Mouse (Mus musculus): ENCODE data around the gene Syt5. TPM values are rescaled to one million over a fixed set of nuclear protein-coding genes. Genes with fewer than 3 reads are reported as not detected.

Gene Syt5
- total and polyA plus RNA-seq, 3 experiments = not detected

- peak overlapping the region; percentile 88 for H3K27ac ChIP-seq (ENCODE audit: control insufficient read depth, low read depth, low read length)
- peak; percentile 65 for TF ChIP-seq TAL1 (IDR thresholded peaks at IDR 0.05; ENCODE audit: low read length)
- TF ChIP-seq MXI1 (IDR thresholded peaks at IDR 0.05; ENCODE audit: low read depth, low read length) = peak; percentile 44; the same call in 1 of the 2 replicates
- TF ChIP-seq SIN3A (IDR thresholded peaks at IDR 0.05; ENCODE audit: low read length) = peak; percentile 49; the same call in 1 of the 2 replicates
- TF ChIP-seq MYC (IDR thresholded peaks at IDR 0.05; ENCODE audit: low read depth, low read length) = 0 out of 2 replicates have a peak, but pooled peaks have one; percentile 45
- 0 out of 2 replicates have a peak, but pooled peaks have one; percentile 36 for TF ChIP-seq TBP (IDR thresholded peaks at IDR 0.05; ENCODE audit: low read depth, low read length)
- 0 out of 2 replicates have a peak, but pooled peaks have one; percentile 25 for TF ChIP-seq ELF1 (IDR thresholded peaks at IDR 0.05; ENCODE audit: low read depth, low read length)
- TF ChIP-seq TCF12 (IDR thresholded peaks at IDR 0.05; ENCODE audit: low read depth, low read length) = peak; percentile 41; the same call in 1 of the 2 replicates
- TF ChIP-seq SMC3 (IDR thresholded peaks at IDR 0.05; ENCODE audit: low read depth, low read length) = no peak
- peak in 1 of 2 experiments; percentile 51; a peak in 2 of 4 replicates for TF ChIP-seq EP300 (IDR thresholded peaks at IDR 0.05; ENCODE audit: low read depth in 1 of 2, low read length in 2 of 2)
- TF ChIP-seq GATA1 (IDR thresholded peaks at IDR 0.05; ENCODE audit: low read depth, low read length) = peak; percentile 56; the same call in 1 of the 2 replicates
- TF ChIP-seq HCFC1 (IDR thresholded peaks at IDR 0.05; ENCODE audit: low read depth, low read length) = peak; percentile 76
- peak; percentile 46; the same call in 1 of the 2 replicates for TF ChIP-seq ETS1 (IDR thresholded peaks at IDR 0.05; ENCODE audit: low read depth, low read length)
- no peak for TF ChIP-seq MAX (IDR thresholded peaks at IDR 0.05; ENCODE audit: low read length)
- no peak for TF ChIP-seq CTCF (IDR thresholded peaks at IDR 0.05 in 2 of 3, conservative IDR thresholded peaks at IDR 0.05 in 1 of 3; ENCODE audit: control insufficient read depth in 1 of 3, insufficient read depth in 1 of 3, low read depth in 2 of 3, low read length in 3 of 3, poor library complexity in 1 of 3, severe bottlenecking in 1 of 3)
- TF ChIP-seq NELFE (IDR thresholded peaks at IDR 0.05; ENCODE audit: low read depth, low read length) = no peak; the same call in 1 of the 2 replicates
- peak in 1 of 2 experiments; percentile 62; a peak in 2 of 4 replicates for TF ChIP-seq POLR2A (IDR thresholded peaks at IDR 0.05; ENCODE audit: control insufficient read depth in 1 of 2, insufficient read depth in 1 of 2, low read depth in 1 of 2, low read length in 2 of 2, poor library complexity in 1 of 2)
Observed at GRCm38 (mm10) chr7:4523205-4524130, 23.9 kb downstream of the Syt5 start.

GRCm38 (mm10) chr7:4522292-4522691 is 25.0 kb downstream of the Syt5 start:
- H3K27ac ChIP-seq (ENCODE audit: control insufficient read depth, low read depth, low read length) = peak overlapping the region; percentile 88
- DNase-seq (ENCODE audit: low read depth, low spot score) = peak; percentile 82
- H3K79me2 ChIP-seq (ENCODE audit: control insufficient read depth, insufficient read depth, low read length, poor library complexity) = peaks cover 12% of the 10 kb centered on the region
- peak overlapping the region; percentile 80 for H3K9ac ChIP-seq (ENCODE audit: control insufficient read depth, low read depth, low read length, poor library complexity, severe bottlenecking)
- H3K36me3 ChIP-seq (ENCODE audit: control insufficient read depth in 1 of 2, insufficient read depth in 2 of 2, low read length in 2 of 2) = peaks cover 0 to 11% of the 10 kb centered on the region in 2 experiments; a peak in 2 of 4 replicates
- H3K4me1 ChIP-seq (ENCODE audit: control insufficient read depth in 1 of 2, insufficient read depth in 2 of 2, low read length in 2 of 2) = peaks cover 2 to 24% of the 10 kb centered on the region in 2 experiments; a peak in 3 of 4 replicates
- H3K9me3 ChIP-seq (replicated peaks; ENCODE audit: insufficient read depth, low read length) = no peaks in the 10 kb centered on the region
- no peaks in the 10 kb centered on the region for H3K27me3 ChIP-seq (ENCODE audit: control insufficient read depth in 1 of 2, insufficient read depth in 2 of 2, low read length in 2 of 2)
- peak overlapping the region; percentile 74 to 76 for H3K4me3 ChIP-seq (ENCODE audit: control insufficient read depth in 1 of 2, insufficient read depth in 1 of 2, low read depth in 2 of 2, low read length in 2 of 2)
- TF ChIP-seq RAD21 (IDR thresholded peaks at IDR 0.05; ENCODE audit: low read depth, low read length) (no peak), SIN3A (IDR thresholded peaks at IDR 0.05; ENCODE audit: low read length) (peak; percentile 75; the same call in 1 of the 2 replicates), ZKSCAN1 (IDR thresholded peaks at IDR 0.05; ENCODE audit: low read depth, low read length) (no peak), NRF1 (IDR thresholded peaks at IDR 0.05; ENCODE audit: insufficient read depth, low read depth, low read length, poor library complexity, severe bottlenecking) (0 out of 2 replicates have a peak, but pooled peaks have one; percentile 19), MYB (IDR thresholded peaks at IDR 0.05; ENCODE audit: low read depth, low read length) (no peak), TBP (IDR thresholded peaks at IDR 0.05; ENCODE audit: low read depth, low read length) (peak; percentile 92), E2F4 (IDR thresholded peaks at IDR 0.05; ENCODE audit: borderline replicate concordance, low read depth, low read length) (no peak), BHLHE40 (IDR thresholded peaks at IDR 0.05; ENCODE audit: borderline replicate concordance, low read depth, low read length) (no peak), USF1 (IDR thresholded peaks at IDR 0.05; ENCODE audit: low read depth, low read length) (no peak), TCF12 (IDR thresholded peaks at IDR 0.05; ENCODE audit: low read depth, low read length) (peak; percentile 61), SMC3 (IDR thresholded peaks at IDR 0.05; ENCODE audit: low read depth, low read length) (no peak), ETS1 (IDR thresholded peaks at IDR 0.05; ENCODE audit: low read depth, low read length) (peak; percentile 58), POLR2AphosphoS2 (IDR thresholded peaks at IDR 0.05; ENCODE audit: low read length) (peak; percentile 89), MEF2A (IDR thresholded peaks at IDR 0.05; ENCODE audit: extremely low read depth, insufficient replicate concordance, low read depth, low read length, poor library complexity, severe bottlenecking) (peak; percentile 58; the same call in 1 of the 2 replicates), NELFE (IDR thresholded peaks at IDR 0.05; ENCODE audit: low read depth, low read length) (peak; percentile 79), CHD1 (IDR thresholded peaks at IDR 0.05; ENCODE audit: low read depth, low read length) (no peak), USF2 (IDR thresholded peaks at IDR 0.05; ENCODE audit: borderline replicate concordance in 1 of 2, insufficient read depth in 1 of 2, low read depth in 1 of 2, low read length in 2 of 2) (no peak)

More at GRCm38 (mm10) chr7:4523205-4524130, 23.9 kb downstream of the Syt5 start:
- DNase-seq (ENCODE audit: low read depth, low spot score) = peak; percentile 82
- Histone ChIP-seq H3K79me2 (ENCODE audit: control insufficient read depth, insufficient read depth, low read length, poor library complexity) (peaks cover 12% of the 10 kb centered on the region), H3K9ac (ENCODE audit: control insufficient read depth, low read depth, low read length, poor library complexity, severe bottlenecking) (peak overlapping the region; percentile 73), H3K27me3 (ENCODE audit: control insufficient read depth in 1 of 2, insufficient read depth in 2 of 2, low read length in 2 of 2) (no peaks in the 10 kb centered on the region), H3K4me3 (ENCODE audit: control insufficient read depth in 1 of 2, insufficient read depth in 1 of 2, low read depth in 2 of 2, low read length in 2 of 2) (peak overlapping the region; percentile 72 to 76), H3K36me3 (ENCODE audit: control insufficient read depth in 1 of 2, insufficient read depth in 2 of 2, low read length in 2 of 2) (peaks cover 0 to 11% of the 10 kb centered on the region in 2 experiments; a peak in 2 of 4 replicates), H3K4me1 (ENCODE audit: control insufficient read depth in 1 of 2, insufficient read depth in 2 of 2, low read length in 2 of 2) (peaks cover 2 to 23% of the 10 kb centered on the region in 2 experiments; a peak in 3 of 4 replicates), H3K9me3 (replicated peaks; ENCODE audit: insufficient read depth, low read length) (no peaks in the 10 kb centered on the region)
